Mouse (Mus musculus) erythroblast, embryonic 14.5 days (primary cell): ENCODE measurements at regions not wholly inside any gene's neighbourhood (a gene's known extent, or its start where the extent isn't known, plus 50 kb on each side); places are given as distances from the start of the nearest gene placed in this dataset.

Experiments used
- GATA1 ChIP-seq: IDR thresholded peaks from 2 replicates; pipeline ENCODE4 v1.6.1; 2012; ENCODE audit warnings: low read length, inconsistent platforms, mixed read lengths
- TAL1 ChIP-seq: IDR thresholded peaks from 3 replicates; pipeline ENCODE4 v1.6.1; 2012; ENCODE audit warnings: low read length, inconsistent platforms, mixed read lengths

- TF ChIP-seq GATA1 (no peak), TAL1 (no peak)
These were observed 70.4 kb upstream of the Zdhhc17 start for GRCm38 (mm10) chr10:111080322-111080721.
